Mouse (Mus musculus): ENCODE measurements at regions not wholly inside any gene's neighbourhood (a gene's known extent, or its start where the extent isn't known, plus 50 kb on each side); places are given as distances from the start of the nearest gene placed in this dataset.

- H3K9ac ChIP-seq = no peak overlapping the region
- H3K4me2 ChIP-seq = no peak overlapping the region
- H3K4me3 ChIP-seq = no peak overlapping the region
- no peaks in the 10 kb centered on the region for H3K36me3 ChIP-seq
- H3K4me1 ChIP-seq = 0 out of 2 replicates have a peak, but pooled peaks cover 9% of the 10 kb centered on the region
- H3K9me3 ChIP-seq = no peaks in the 10 kb centered on the region
- ATAC-seq (ENCODE audit: insufficient number of reproducible peaks, low FRiP score, low TSS enrichment, low read depth) = no peak
- H3K27ac ChIP-seq = no peak overlapping the region
- 86% methylated on average over 11 of the region's 11 CpGs for WGBS
- no peaks in the 10 kb centered on the region for H3K27me3 ChIP-seq
These were observed 144.8 kb upstream of the Eci2 start for GRCm38 (mm10) chr13:35171562-35172254.

- 41% methylated on average over 2 of the region's 2 CpGs for WGBS
- no peak overlapping the region for H3K9ac ChIP-seq
- no peaks in the 10 kb centered on the region for H3K36me3 ChIP-seq
- H3K27me3 ChIP-seq = no peaks in the 10 kb centered on the region
- H3K27ac ChIP-seq = no peak overlapping the region
- no peak for ATAC-seq (ENCODE audit: insufficient number of reproducible peaks, low FRiP score, low TSS enrichment, low read depth)
- no peak overlapping the region for H3K4me3 ChIP-seq
- H3K4me2 ChIP-seq = no peak overlapping the region
- H3K4me1 ChIP-seq = 0 out of 2 replicates have a peak, but pooled peaks cover 9% of the 10 kb centered on the region
- no peaks in the 10 kb centered on the region for H3K9me3 ChIP-seq
These were observed 146.6 kb upstream of the Eci2 start for GRCm38 (mm10) chr13:35173522-35173921.

- H3K4me2 ChIP-seq = no peak overlapping the region
- no peak overlapping the region for H3K4me3 ChIP-seq
- 75% methylated on average over 1 of the region's 1 CpGs for WGBS
- no peak overlapping the region for H3K9ac ChIP-seq
- no peak for ATAC-seq (ENCODE audit: insufficient number of reproducible peaks, low FRiP score, low TSS enrichment, low read depth)
- H3K27me3 ChIP-seq = no peaks in the 10 kb centered on the region
- H3K27ac ChIP-seq = no peak overlapping the region
- H3K9me3 ChIP-seq = no peaks in the 10 kb centered on the region
- H3K36me3 ChIP-seq = no peaks in the 10 kb centered on the region
- H3K4me1 ChIP-seq = 0 out of 2 replicates have a peak, but pooled peaks cover 9% of the 10 kb centered on the region
These were observed 148.7 kb upstream of the Eci2 start for GRCm38 (mm10) chr13:35175587-35175986.

GRCm38 (mm10) chr13:35177305-35177704, 150.4 kb upstream of the Eci2 start:
- Histone ChIP-seq H3K36me3 (no peaks in the 10 kb centered on the region), H3K9me3 (no peaks in the 10 kb centered on the region), H3K27ac (no peak overlapping the region), H3K9ac (no peak overlapping the region), H3K4me1 (0 out of 2 replicates have a peak, but pooled peaks cover 6% of the 10 kb centered on the region), H3K4me2 (no peak overlapping the region), H3K27me3 (no peaks in the 10 kb centered on the region), H3K4me3 (no peak overlapping the region)
- WGBS = 34% methylated on average over 2 of the region's 2 CpGs
- ATAC-seq (ENCODE audit: insufficient number of reproducible peaks, low FRiP score, low TSS enrichment, low read depth) = no peak

- H3K27me3 ChIP-seq = no peaks in the 10 kb centered on the region
- H3K36me3 ChIP-seq = no peaks in the 10 kb centered on the region
- 0 out of 2 replicates have a peak, but pooled peaks have one; percentile 35 for ATAC-seq (ENCODE audit: insufficient number of reproducible peaks, low FRiP score, low TSS enrichment, low read depth)
- WGBS = 11% methylated on average over 16 of the region's 16 CpGs
- no peaks in the 10 kb centered on the region for H3K9me3 ChIP-seq
- peaks cover 8% of the 10 kb centered on the region for H3K4me1 ChIP-seq
- H3K4me3 ChIP-seq = no peak overlapping the region
- H3K27ac ChIP-seq = peak overlapping the region; percentile 35; the same call in 1 of the 2 replicates
- H3K9ac ChIP-seq = no peak overlapping the region
- H3K4me2 ChIP-seq = peak overlapping the region; percentile 27; the same call in 1 of the 2 replicates
These were observed 162.3 kb upstream of the Eci2 start for GRCm38 (mm10) chr13:35189028-35189711.

- Histone ChIP-seq H3K36me3 (no peaks in the 10 kb centered on the region), H3K27me3 (no peaks in the 10 kb centered on the region), H3K9me3 (no peaks in the 10 kb centered on the region), H3K9ac (no peak overlapping the region), H3K4me1 (peaks cover 7% of the 10 kb centered on the region; the same call in 1 of the 2 replicates), H3K4me2 (no peak overlapping the region), H3K4me3 (no peak overlapping the region), H3K27ac (no peak overlapping the region)
- ATAC-seq (ENCODE audit: insufficient number of reproducible peaks, low FRiP score, low TSS enrichment, low read depth) = 0 out of 2 replicates have a peak, but pooled peaks have one; percentile 35
- 48% methylated on average over 1 of the region's 1 CpGs for WGBS
These were observed 175.2 kb upstream of the Eci2 start for GRCm38 (mm10) chr13:35202069-35202468.

GRCm38 (mm10) chr13:35208319-35208718, 181.4 kb upstream of the Eci2 start:
- no peak overlapping the region for H3K4me3 ChIP-seq
- no peaks in the 10 kb centered on the region for H3K36me3 ChIP-seq
- H3K4me1 ChIP-seq = no peaks in the 10 kb centered on the region
- H3K27me3 ChIP-seq = no peaks in the 10 kb centered on the region
- no peak overlapping the region for H3K27ac ChIP-seq
- H3K9me3 ChIP-seq = no peaks in the 10 kb centered on the region
- H3K9ac ChIP-seq = no peak overlapping the region
- no peak overlapping the region for H3K4me2 ChIP-seq
- no peak for ATAC-seq (ENCODE audit: insufficient number of reproducible peaks, low FRiP score, low TSS enrichment, low read depth)
- 80% methylated on average over 3 of the region's 3 CpGs for WGBS

GRCm38 (mm10) chr13:35209551-35209950, 182.7 kb upstream of the Eci2 start:
- Histone ChIP-seq H3K36me3 (no peaks in the 10 kb centered on the region), H3K4me3 (no peak overlapping the region), H3K4me1 (no peaks in the 10 kb centered on the region), H3K27me3 (no peaks in the 10 kb centered on the region), H3K4me2 (no peak overlapping the region), H3K9me3 (no peaks in the 10 kb centered on the region), H3K27ac (no peak overlapping the region), H3K9ac (no peak overlapping the region)
- WGBS = 75% methylated on average over 4 of the region's 4 CpGs
- no peak for ATAC-seq (ENCODE audit: insufficient number of reproducible peaks, low FRiP score, low TSS enrichment, low read depth)

GRCm38 (mm10) chr13:35211834-35212233, 184.9 kb upstream of the Eci2 start:
- Histone ChIP-seq H3K27me3 (no peaks in the 10 kb centered on the region), H3K9ac (no peak overlapping the region), H3K4me2 (no peak overlapping the region), H3K36me3 (no peaks in the 10 kb centered on the region), H3K27ac (no peak overlapping the region), H3K4me1 (no peaks in the 10 kb centered on the region), H3K4me3 (no peak overlapping the region), H3K9me3 (no peaks in the 10 kb centered on the region)
- no peak for ATAC-seq (ENCODE audit: insufficient number of reproducible peaks, low FRiP score, low TSS enrichment, low read depth)
- WGBS = 92% methylated on average over 9 of the region's 9 CpGs

GRCm38 (mm10) chr13:35212276-35212675, 185.4 kb upstream of the Eci2 start:
- no peak overlapping the region for H3K27ac ChIP-seq
- ATAC-seq (ENCODE audit: insufficient number of reproducible peaks, low FRiP score, low TSS enrichment, low read depth) = no peak
- H3K9me3 ChIP-seq = no peaks in the 10 kb centered on the region
- no peak overlapping the region for H3K9ac ChIP-seq
- no peak overlapping the region for H3K4me2 ChIP-seq
- H3K4me3 ChIP-seq = no peak overlapping the region
- no peaks in the 10 kb centered on the region for H3K27me3 ChIP-seq
- 76% methylated on average over 4 of the region's 4 CpGs for WGBS
- no peaks in the 10 kb centered on the region for H3K4me1 ChIP-seq
- no peaks in the 10 kb centered on the region for H3K36me3 ChIP-seq

GRCm38 (mm10) chr13:35214219-35214618, 187.3 kb upstream of the Eci2 start:
- no peaks in the 10 kb centered on the region for H3K9me3 ChIP-seq
- H3K27me3 ChIP-seq = no peaks in the 10 kb centered on the region
- no peaks in the 10 kb centered on the region for H3K36me3 ChIP-seq
- WGBS = 78% methylated on average over 4 of the region's 4 CpGs
- H3K4me2 ChIP-seq = no peak overlapping the region
- no peak overlapping the region for H3K27ac ChIP-seq
- H3K4me3 ChIP-seq = no peak overlapping the region
- no peak overlapping the region for H3K9ac ChIP-seq
- no peak for ATAC-seq (ENCODE audit: insufficient number of reproducible peaks, low FRiP score, low TSS enrichment, low read depth)
- H3K4me1 ChIP-seq = no peaks in the 10 kb centered on the region

GRCm38 (mm10) chr13:35226142-35226829, 199.4 kb upstream of the Eci2 start:
- Histone ChIP-seq H3K9me3 (no peaks in the 10 kb centered on the region), H3K36me3 (no peaks in the 10 kb centered on the region), H3K9ac (no peak overlapping the region), H3K4me3 (no peak overlapping the region), H3K4me2 (no peak overlapping the region), H3K27ac (no peak overlapping the region), H3K27me3 (no peaks in the 10 kb centered on the region), H3K4me1 (no peaks in the 10 kb centered on the region)
- WGBS = 75% methylated on average over 7 of the region's 7 CpGs
- ATAC-seq (ENCODE audit: insufficient number of reproducible peaks, low FRiP score, low TSS enrichment, low read depth) = no peak

Measured in limb, embryonic 15.5 days (tissue).